Mouse (Mus musculus): ENCODE measurements around the gene Tfeb.
A peak's percentile ranks its signal among the peaks of the same experiment; 100 is the strongest.

Gene Tfeb

GRCm38 (mm10) chr17:47833029-47833627, 96.3 kb downstream of the Tfeb start:
- DNase-seq (ENCODE audit: low read depth), result peak; percentile 87

- DNase-seq (ENCODE audit: low read depth), result no peak
Observed at GRCm38 (mm10) chr17:47833628-47834481, 97.0 kb downstream of the Tfeb start.

DNA sequence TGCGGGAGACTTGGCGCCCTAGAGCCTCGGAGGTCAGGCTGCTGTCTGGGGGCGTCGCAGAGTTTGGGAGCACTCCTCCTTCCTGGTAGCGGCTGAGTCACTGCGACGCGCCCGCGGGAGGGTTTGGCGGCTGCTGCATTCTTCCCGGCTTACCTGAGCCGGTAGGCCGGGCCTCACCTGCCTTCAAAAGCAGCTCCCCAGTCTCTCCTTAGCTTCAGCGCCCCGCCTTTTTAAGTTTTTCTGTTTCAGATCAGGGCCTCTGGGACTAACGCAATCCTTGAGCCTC, 97.6 kb downstream of the Tfeb start, which contains the start of gene Mdfi:
Gene Mdfi, minus strand, starts transcription at position 210 of the 286 bp plus-strand sequence.
- DNase-seq (ENCODE audit: low read depth), result no peak

GRCm38 (mm10) chr17:47837808-47838207, 101.0 kb downstream of the Tfeb start:
- peak; percentile 92 for DNase-seq (ENCODE audit: low read depth)

DNA sequence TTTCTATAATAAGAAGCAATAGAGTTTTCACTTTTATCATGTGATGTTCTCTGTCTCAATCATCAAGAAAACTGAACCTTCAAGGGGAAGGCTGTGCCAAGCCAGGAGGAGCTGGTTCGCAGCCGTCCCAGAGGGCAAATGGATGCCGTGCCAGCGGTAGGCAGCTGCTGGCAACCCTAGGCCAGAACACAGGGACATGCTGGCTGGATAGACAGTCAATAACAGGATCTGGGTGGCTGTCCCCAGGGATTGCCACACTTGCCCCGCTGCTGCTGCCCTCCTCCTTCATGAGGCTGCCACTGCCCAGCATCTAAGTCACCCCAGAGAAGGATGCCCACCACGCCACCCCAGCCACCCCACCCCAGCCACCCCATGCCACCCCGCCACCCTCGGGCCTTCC, 104.7 kb downstream of the Tfeb start:
- DNase-seq (ENCODE audit: low read depth), result no peak
